Mouse (Mus musculus): ENCODE measurements around the gene 1110051M20Rik. TPM values are rescaled to one million over a fixed set of nuclear protein-coding genes. Genes with fewer than 3 reads are reported as not detected.

The 1110051M20Rik gene
- polyA plus RNA-seq, 1 experiment from 2014 or later, result 178 TPM

GRCm38 (mm10) chr2:91476251-91476661, 31.8 kb upstream of the 1110051M20Rik start:
- no peaks in the 10 kb centered on the region for H3K36me3 ChIP-seq (ENCODE audit: control insufficient read depth, insufficient read depth, low read length)
- H3K4me2 ChIP-seq (ENCODE audit: low read length), result no peak overlapping the region
- H3K9ac ChIP-seq (ENCODE audit: low read depth, low read length), result no peak overlapping the region
- no peak overlapping the region for H3K27ac ChIP-seq (ENCODE audit: low read length)
- no peak overlapping the region for H3K4me3 ChIP-seq (ENCODE audit: low read depth, low read length)
- H3K9me3 ChIP-seq (replicated peaks; ENCODE audit: control insufficient read depth, low read length, poor library complexity, severe bottlenecking), result no peaks in the 10 kb centered on the region
- H3K4me1 ChIP-seq (ENCODE audit: control insufficient read depth, insufficient read depth, low read length), result no peaks in the 10 kb centered on the region
- no peak for ATAC-seq
- WGBS, result 86% methylated on average over 17 of the region's 17 CpGs
- H3K27me3 ChIP-seq (ENCODE audit: control insufficient read depth, insufficient read depth, low read depth, low read length), result no peaks in the 10 kb centered on the region

GRCm38 (mm10) chr2:91475791-91476190, 31.3 kb upstream of the 1110051M20Rik start:
- no peak overlapping the region for H3K27ac ChIP-seq (ENCODE audit: low read length)
- H3K9ac ChIP-seq (ENCODE audit: low read depth, low read length), result no peak overlapping the region
- H3K36me3 ChIP-seq (ENCODE audit: control insufficient read depth, insufficient read depth, low read length), result no peaks in the 10 kb centered on the region
- H3K9me3 ChIP-seq (replicated peaks; ENCODE audit: control insufficient read depth, low read length, poor library complexity, severe bottlenecking), result no peaks in the 10 kb centered on the region
- no peak overlapping the region for H3K4me2 ChIP-seq (ENCODE audit: low read length)
- ATAC-seq, result no peak
- no peaks in the 10 kb centered on the region for H3K4me1 ChIP-seq (ENCODE audit: control insufficient read depth, insufficient read depth, low read length)
- WGBS, result 85% methylated on average over 7 of the region's 7 CpGs
- no peak overlapping the region for H3K4me3 ChIP-seq (ENCODE audit: low read depth, low read length)
- H3K27me3 ChIP-seq (ENCODE audit: control insufficient read depth, insufficient read depth, low read depth, low read length), result no peaks in the 10 kb centered on the region

- H3K4me1 ChIP-seq (ENCODE audit: control insufficient read depth, insufficient read depth, low read length), result peaks cover 8% of the 10 kb centered on the region
- no peaks in the 10 kb centered on the region for H3K27me3 ChIP-seq (ENCODE audit: control insufficient read depth, insufficient read depth, low read depth, low read length)
- H3K27ac ChIP-seq (ENCODE audit: low read length), result no peak overlapping the region
- no peak overlapping the region for H3K9ac ChIP-seq (ENCODE audit: low read depth, low read length)
- H3K9me3 ChIP-seq (replicated peaks; ENCODE audit: control insufficient read depth, low read length, poor library complexity, severe bottlenecking), result no peaks in the 10 kb centered on the region
- H3K4me2 ChIP-seq (ENCODE audit: low read length), result no peak overlapping the region
- H3K36me3 ChIP-seq (ENCODE audit: control insufficient read depth, insufficient read depth, low read length), result no peaks in the 10 kb centered on the region
- no peak overlapping the region for H3K4me3 ChIP-seq (ENCODE audit: low read depth, low read length)
- no peak for ATAC-seq
- WGBS, result 71% methylated on average over 12 of the region's 12 CpGs
Observed at GRCm38 (mm10) chr2:91474358-91474757, 29.9 kb upstream of the 1110051M20Rik start.

- Histone ChIP-seq H3K4me3 (ENCODE audit: low read depth, low read length) (no peak overlapping the region), H3K4me2 (ENCODE audit: low read length) (no peak overlapping the region), H3K27ac (ENCODE audit: low read length) (no peak overlapping the region), H3K36me3 (ENCODE audit: control insufficient read depth, insufficient read depth, low read length) (no peaks in the 10 kb centered on the region), H3K4me1 (ENCODE audit: control insufficient read depth, insufficient read depth, low read length) (peaks cover 8% of the 10 kb centered on the region), H3K9ac (ENCODE audit: low read depth, low read length) (no peak overlapping the region), H3K27me3 (ENCODE audit: control insufficient read depth, insufficient read depth, low read depth, low read length) (no peaks in the 10 kb centered on the region), H3K9me3 (replicated peaks; ENCODE audit: control insufficient read depth, low read length, poor library complexity, severe bottlenecking) (no peaks in the 10 kb centered on the region)
- ATAC-seq, result peak; percentile 61
- 14% methylated on average over 7 of the region's 7 CpGs for WGBS
Observed at GRCm38 (mm10) chr2:91470055-91470647, 25.6 kb upstream of the 1110051M20Rik start.

GRCm38 (mm10) chr2:91467613-91468012, 23.1 kb upstream of the 1110051M20Rik start:
- no peak overlapping the region for H3K4me2 ChIP-seq (ENCODE audit: low read length)
- 33% methylated on average over 8 of the region's 8 CpGs for WGBS
- no peak overlapping the region for H3K27ac ChIP-seq (ENCODE audit: low read length)
- H3K9me3 ChIP-seq (replicated peaks; ENCODE audit: control insufficient read depth, low read length, poor library complexity, severe bottlenecking), result no peaks in the 10 kb centered on the region
- ATAC-seq, result no peak
- peaks cover 16% of the 10 kb centered on the region for H3K4me1 ChIP-seq (ENCODE audit: control insufficient read depth, insufficient read depth, low read length)
- H3K4me3 ChIP-seq (ENCODE audit: low read depth, low read length), result no peak overlapping the region
- H3K36me3 ChIP-seq (ENCODE audit: control insufficient read depth, insufficient read depth, low read length), result no peaks in the 10 kb centered on the region
- H3K27me3 ChIP-seq (ENCODE audit: control insufficient read depth, insufficient read depth, low read depth, low read length), result no peaks in the 10 kb centered on the region
- H3K9ac ChIP-seq (ENCODE audit: low read depth, low read length), result no peak overlapping the region

GRCm38 (mm10) chr2:91465934-91466333, 21.4 kb upstream of the 1110051M20Rik start:
- 84% methylated on average over 3 of the region's 3 CpGs for WGBS
- Histone ChIP-seq H3K36me3 (ENCODE audit: control insufficient read depth, insufficient read depth, low read length) (no peaks in the 10 kb centered on the region), H3K9me3 (replicated peaks; ENCODE audit: control insufficient read depth, low read length, poor library complexity, severe bottlenecking) (no peaks in the 10 kb centered on the region), H3K4me2 (ENCODE audit: low read length) (no peak overlapping the region), H3K27me3 (ENCODE audit: control insufficient read depth, insufficient read depth, low read depth, low read length) (no peaks in the 10 kb centered on the region), H3K27ac (ENCODE audit: low read length) (no peak overlapping the region), H3K9ac (ENCODE audit: low read depth, low read length) (no peak overlapping the region), H3K4me1 (ENCODE audit: control insufficient read depth, insufficient read depth, low read length) (peaks cover 27% of the 10 kb centered on the region), H3K4me3 (ENCODE audit: low read depth, low read length) (no peak overlapping the region)
- ATAC-seq, result no peak

GRCm38 (mm10) chr2:91462681-91463080, 18.2 kb upstream of the 1110051M20Rik start:
- peak overlapping the region; percentile 73 for H3K27ac ChIP-seq (ENCODE audit: low read length)
- H3K9me3 ChIP-seq (replicated peaks; ENCODE audit: control insufficient read depth, low read length, poor library complexity, severe bottlenecking), result no peaks in the 10 kb centered on the region
- peak overlapping the region; percentile 68 for H3K9ac ChIP-seq (ENCODE audit: low read depth, low read length)
- H3K27me3 ChIP-seq (ENCODE audit: control insufficient read depth, insufficient read depth, low read depth, low read length), result no peaks in the 10 kb centered on the region; the same call in 1 of the 2 replicates
- 7% methylated on average over 12 of the region's 12 CpGs for WGBS
- H3K4me2 ChIP-seq (ENCODE audit: low read length), result peak overlapping the region; percentile 54
- H3K36me3 ChIP-seq (ENCODE audit: control insufficient read depth, insufficient read depth, low read length), result no peaks in the 10 kb centered on the region
- ATAC-seq, result peak; percentile 27
- no peak overlapping the region for H3K4me3 ChIP-seq (ENCODE audit: low read depth, low read length)
- H3K4me1 ChIP-seq (ENCODE audit: control insufficient read depth, insufficient read depth, low read length), result peaks cover 34% of the 10 kb centered on the region

GRCm38 (mm10) chr2:91462196-91462595, 17.7 kb upstream of the 1110051M20Rik start:
- H3K9ac ChIP-seq (ENCODE audit: low read depth, low read length), result 0 out of 2 replicates have a peak overlapping the region, but pooled peaks have one; percentile 17
- no peaks in the 10 kb centered on the region for H3K36me3 ChIP-seq (ENCODE audit: control insufficient read depth, insufficient read depth, low read length)
- WGBS, result 13% methylated on average over 2 of the region's 2 CpGs
- H3K27ac ChIP-seq (ENCODE audit: low read length), result peak overlapping the region; percentile 73
- H3K4me1 ChIP-seq (ENCODE audit: control insufficient read depth, insufficient read depth, low read length), result peaks cover 35% of the 10 kb centered on the region
- no peaks in the 10 kb centered on the region for H3K9me3 ChIP-seq (replicated peaks; ENCODE audit: control insufficient read depth, low read length, poor library complexity, severe bottlenecking)
- no peak overlapping the region for H3K4me3 ChIP-seq (ENCODE audit: low read depth, low read length)
- ATAC-seq, result no peak
- peak overlapping the region; percentile 54 for H3K4me2 ChIP-seq (ENCODE audit: low read length)
- no peaks in the 10 kb centered on the region; the same call in 1 of the 2 replicates for H3K27me3 ChIP-seq (ENCODE audit: control insufficient read depth, insufficient read depth, low read depth, low read length)

- H3K9me3 ChIP-seq (replicated peaks; ENCODE audit: control insufficient read depth, low read length, poor library complexity, severe bottlenecking), result no peaks in the 10 kb centered on the region
- WGBS, result 59% methylated on average over 3 of the region's 3 CpGs
- no peaks in the 10 kb centered on the region; the same call in 1 of the 2 replicates for H3K27me3 ChIP-seq (ENCODE audit: control insufficient read depth, insufficient read depth, low read depth, low read length)
- H3K4me3 ChIP-seq (ENCODE audit: low read depth, low read length), result no peak overlapping the region
- no peak overlapping the region for H3K9ac ChIP-seq (ENCODE audit: low read depth, low read length)
- no peaks in the 10 kb centered on the region for H3K36me3 ChIP-seq (ENCODE audit: control insufficient read depth, insufficient read depth, low read length)
- ATAC-seq, result no peak
- no peak overlapping the region for H3K27ac ChIP-seq (ENCODE audit: low read length)
- H3K4me1 ChIP-seq (ENCODE audit: control insufficient read depth, insufficient read depth, low read length), result peaks cover 38% of the 10 kb centered on the region
- no peak overlapping the region for H3K4me2 ChIP-seq (ENCODE audit: low read length)
Observed at GRCm38 (mm10) chr2:91461341-91461740, 16.8 kb upstream of the 1110051M20Rik start.

All from midbrain, embryonic 16.5 days (tissue).